Mouse (Mus musculus): ENCODE results near the gene Parp14. TPM values are rescaled to one million over a fixed set of nuclear protein-coding genes. Genes with fewer than 3 reads are reported as not detected.
A peak's percentile ranks its signal among the peaks of the same experiment; 100 is the strongest.

Parp14 gene
- polyA plus RNA-seq, 1 experiment, result 0.23 TPM

GRCm38 (mm10) chr16:35911449-35911848 lies 40.1 kb upstream of the Parp14 start:
- no peaks in the 10 kb centered on the region for H3K36me3 ChIP-seq (ENCODE audit: control insufficient read depth, insufficient read depth)
- H3K79me2 ChIP-seq (ENCODE audit: control insufficient read depth, insufficient read depth), result no peaks in the 10 kb centered on the region
- TF ChIP-seq E2F4 (IDR thresholded peaks at IDR 0.05; ENCODE audit: insufficient read depth) (no peak), POLR2AphosphoS2 (IDR thresholded peaks at IDR 0.05; ENCODE audit: insufficient read length, low read depth) (no peak), TCF12 (IDR thresholded peaks at IDR 0.05; ENCODE audit: insufficient read depth, poor library complexity, severe bottlenecking) (no peak), TCF3 (IDR thresholded peaks at IDR 0.05; ENCODE audit: insufficient read length, low read depth) (no peak)
- H3K4me3 ChIP-seq, result no peak overlapping the region
- no peak overlapping the region for H3ac ChIP-seq (ENCODE audit: control insufficient read depth, insufficient read length)
- no peak overlapping the region for H3K4me2 ChIP-seq (ENCODE audit: low read depth)
- no peaks in the 10 kb centered on the region for H3K27me3 ChIP-seq (ENCODE audit: control insufficient read depth, insufficient read depth, insufficient read length)

GRCm38 (mm10) chr16:35907432-35908201 lies 36.3 kb upstream of the Parp14 start:
- no peaks in the 10 kb centered on the region for H3K36me3 ChIP-seq (ENCODE audit: control insufficient read depth, insufficient read depth)
- H3K27me3 ChIP-seq (ENCODE audit: control insufficient read depth, insufficient read depth, insufficient read length), result no peaks in the 10 kb centered on the region
- no peak overlapping the region for H3ac ChIP-seq (ENCODE audit: control insufficient read depth, insufficient read length)
- no peaks in the 10 kb centered on the region for H3K79me2 ChIP-seq (ENCODE audit: control insufficient read depth, insufficient read depth)
- H3K4me3 ChIP-seq, result no peak overlapping the region
- H3K4me2 ChIP-seq (ENCODE audit: low read depth), result peak overlapping the region; percentile 4
- no peak for TF ChIP-seq TCF3 (IDR thresholded peaks at IDR 0.05; ENCODE audit: insufficient read length, low read depth)
- peak; percentile 79 for TF ChIP-seq USF1 (IDR thresholded peaks at IDR 0.05; ENCODE audit: low read depth)
- TF ChIP-seq MYOD1 (IDR thresholded peaks at IDR 0.05; ENCODE audit: control insufficient read depth in 1 of 3, insufficient read length in 2 of 3, low read depth in 2 of 3), result peak in 2 of 3 experiments; percentile 69 to 90
- TF ChIP-seq POLR2AphosphoS2 (IDR thresholded peaks at IDR 0.05; ENCODE audit: insufficient read length, low read depth), result no peak
- no peak for TF ChIP-seq POLR2A (IDR thresholded peaks at IDR 0.05; ENCODE audit: insufficient read length, low read depth)
- TF ChIP-seq SRF (IDR thresholded peaks at IDR 0.05; ENCODE audit: control insufficient read depth, insufficient read length, low read depth), result no peak
- TF ChIP-seq CEBPB (IDR thresholded peaks at IDR 0.05; ENCODE audit: insufficient read depth, poor library complexity, severe bottlenecking), result no peak
- TF ChIP-seq TCF12 (IDR thresholded peaks at IDR 0.05; ENCODE audit: insufficient read depth, poor library complexity, severe bottlenecking), result peak; percentile 26
- TF ChIP-seq E2F4 (IDR thresholded peaks at IDR 0.05; ENCODE audit: insufficient read depth), result no peak
- TF ChIP-seq REST (IDR thresholded peaks at IDR 0.05; ENCODE audit: insufficient read depth, insufficient read length), result no peak
- TF ChIP-seq MAX (IDR thresholded peaks at IDR 0.05; ENCODE audit: low read depth), result no peak
- TF ChIP-seq MYOG (IDR thresholded peaks at IDR 0.05; ENCODE audit: control insufficient read depth in 1 of 3, insufficient read depth in 1 of 3, insufficient read length in 2 of 3, low read depth in 2 of 3), result peak in 2 of 3 experiments; percentile 54 to 95

- TF ChIP-seq SRF (IDR thresholded peaks at IDR 0.05; ENCODE audit: control insufficient read depth, insufficient read length, low read depth), result no peak
- TF ChIP-seq USF1 (IDR thresholded peaks at IDR 0.05; ENCODE audit: low read depth), result no peak
- no peaks in the 10 kb centered on the region for H3K27me3 ChIP-seq (ENCODE audit: control insufficient read depth, insufficient read depth, insufficient read length)
- no peak overlapping the region for H3K4me3 ChIP-seq
- H3K4me2 ChIP-seq (ENCODE audit: low read depth), result no peak overlapping the region
- no peaks in the 10 kb centered on the region for H3K79me2 ChIP-seq (ENCODE audit: control insufficient read depth, insufficient read depth)
- no peak overlapping the region for H3ac ChIP-seq (ENCODE audit: control insufficient read depth, insufficient read length)
- no peaks in the 10 kb centered on the region for H3K36me3 ChIP-seq (ENCODE audit: control insufficient read depth, insufficient read depth)
Observed at GRCm38 (mm10) chr16:35906887-35907286, 35.5 kb upstream of the Parp14 start.

GRCm38 (mm10) chr16:35905819-35906485 lies 34.6 kb upstream of the Parp14 start:
- H3K27me3 ChIP-seq (ENCODE audit: control insufficient read depth, insufficient read depth, insufficient read length), result no peaks in the 10 kb centered on the region
- H3K4me3 ChIP-seq, result no peak overlapping the region
- TF ChIP-seq REST (IDR thresholded peaks at IDR 0.05; ENCODE audit: insufficient read depth, insufficient read length) (no peak), E2F4 (IDR thresholded peaks at IDR 0.05; ENCODE audit: insufficient read depth) (no peak), MYOD1 (IDR thresholded peaks at IDR 0.05; ENCODE audit: control insufficient read depth in 1 of 3, insufficient read length in 2 of 3, low read depth in 2 of 3) (no peak), MAX (IDR thresholded peaks at IDR 0.05; ENCODE audit: low read depth) (no peak), USF1 (IDR thresholded peaks at IDR 0.05; ENCODE audit: low read depth) (no peak), TCF3 (IDR thresholded peaks at IDR 0.05; ENCODE audit: insufficient read length, low read depth) (no peak), CEBPB (IDR thresholded peaks at IDR 0.05; ENCODE audit: insufficient read depth, poor library complexity, severe bottlenecking) (no peak), POLR2AphosphoS2 (IDR thresholded peaks at IDR 0.05; ENCODE audit: insufficient read length, low read depth) (no peak), SRF (IDR thresholded peaks at IDR 0.05; ENCODE audit: control insufficient read depth, insufficient read length, low read depth) (no peak), MYOG (IDR thresholded peaks at IDR 0.05; ENCODE audit: control insufficient read depth in 1 of 3, insufficient read depth in 1 of 3, insufficient read length in 2 of 3, low read depth in 2 of 3) (no peak), POLR2A (IDR thresholded peaks at IDR 0.05; ENCODE audit: insufficient read length, low read depth) (no peak), TCF12 (IDR thresholded peaks at IDR 0.05; ENCODE audit: insufficient read depth, poor library complexity, severe bottlenecking) (no peak)
- no peaks in the 10 kb centered on the region for H3K79me2 ChIP-seq (ENCODE audit: control insufficient read depth, insufficient read depth)
- no peak overlapping the region for H3K4me2 ChIP-seq (ENCODE audit: low read depth)
- no peak overlapping the region for H3ac ChIP-seq (ENCODE audit: control insufficient read depth, insufficient read length)
- no peaks in the 10 kb centered on the region for H3K36me3 ChIP-seq (ENCODE audit: control insufficient read depth, insufficient read depth)

- no peaks in the 10 kb centered on the region for H3K79me2 ChIP-seq (ENCODE audit: control insufficient read depth, insufficient read depth)
- H3ac ChIP-seq (ENCODE audit: control insufficient read depth, insufficient read length), result no peak overlapping the region
- no peak overlapping the region for H3K4me3 ChIP-seq
- TF ChIP-seq MYOG (IDR thresholded peaks at IDR 0.05; ENCODE audit: control insufficient read depth in 1 of 3, insufficient read depth in 1 of 3, insufficient read length in 2 of 3, low read depth in 2 of 3) (peak in 2 of 3 experiments; percentile 48 to 69), MYOD1 (IDR thresholded peaks at IDR 0.05; ENCODE audit: control insufficient read depth in 1 of 3, insufficient read length in 2 of 3, low read depth in 2 of 3) (peak in 2 of 3 experiments; percentile 31 to 54), REST (IDR thresholded peaks at IDR 0.05; ENCODE audit: insufficient read depth, insufficient read length) (no peak), SRF (IDR thresholded peaks at IDR 0.05; ENCODE audit: control insufficient read depth, insufficient read length, low read depth) (no peak), E2F4 (IDR thresholded peaks at IDR 0.05; ENCODE audit: insufficient read depth) (no peak)
- H3K27me3 ChIP-seq (ENCODE audit: control insufficient read depth, insufficient read depth, insufficient read length), result no peaks in the 10 kb centered on the region
- no peak overlapping the region for H3K4me2 ChIP-seq (ENCODE audit: low read depth)
- no peaks in the 10 kb centered on the region for H3K36me3 ChIP-seq (ENCODE audit: control insufficient read depth, insufficient read depth)
Observed at GRCm38 (mm10) chr16:35905355-35905754, 34.0 kb upstream of the Parp14 start.

All from myocyte (in vitro differentiated cells).